Mouse (Mus musculus) T-helper 1 cell (primary cell): ENCODE data around the gene Mfn2.

Experiments
- in situ Hi-C: fragments of 300-600 bp; cut with MboI, MseI; formaldehyde crosslinking; loops from one replicate; pipeline ENCODE4 v1.15.1; 2025; ENCODE audit warnings: high pct_unique_total_duplicates

Mfn2 gene

GRCm38 (mm10) chr4:147904313-147905089 is at the start of gene Mfn2:
TSS of gene Mfn2 (minus strand) at chr4:147904704.
- in situ Hi-C loops: no loop called here

DNA sequence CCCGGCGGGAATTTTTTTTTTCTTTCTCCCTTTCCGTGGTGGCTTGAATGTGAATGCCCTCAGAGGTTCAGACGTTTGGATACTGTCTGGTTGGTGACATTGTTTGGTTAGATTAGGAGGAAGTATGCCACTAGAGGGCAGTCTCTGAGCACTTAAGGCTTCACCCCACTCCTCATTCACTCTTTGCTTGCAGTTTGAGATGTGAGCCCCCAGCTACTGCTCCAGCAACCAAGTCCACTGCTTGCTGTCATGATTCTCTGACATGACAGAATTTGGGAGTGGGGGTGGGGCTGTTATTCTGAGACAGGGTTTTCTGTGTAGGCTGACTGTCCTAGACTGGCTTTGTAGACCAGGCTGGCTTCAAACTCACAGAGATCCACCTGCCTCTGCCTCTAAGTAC is 49.1 kb upstream of the Mfn2 start:
- in situ Hi-C loops: no loop called here

- in situ Hi-C loops: no loop called here
Measured at GRCm38 (mm10) chr4:147947511-147947910, 43.0 kb upstream of the Mfn2 start.

DNA sequence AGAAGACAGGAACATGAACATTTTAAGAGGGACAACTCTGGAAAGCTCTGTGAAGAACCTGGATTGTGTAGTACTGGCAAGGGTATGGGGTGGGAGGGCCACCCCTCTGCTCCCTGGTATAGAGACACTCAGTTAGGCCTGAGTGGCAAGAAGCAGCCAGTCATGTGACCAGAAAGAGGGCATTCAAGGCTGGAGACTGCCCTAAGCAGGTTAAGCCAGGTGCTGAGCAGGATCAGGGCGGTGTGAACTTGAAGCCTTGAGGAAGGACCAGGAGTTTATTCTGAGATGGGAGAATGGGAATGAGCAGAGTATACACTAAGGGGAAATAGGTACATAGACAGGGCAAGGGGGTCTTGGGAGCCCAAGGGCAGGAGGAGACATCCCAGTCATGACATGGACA is 38.5 kb upstream of the Mfn2 start:
- in situ Hi-C loops: no loop called here

DNA sequence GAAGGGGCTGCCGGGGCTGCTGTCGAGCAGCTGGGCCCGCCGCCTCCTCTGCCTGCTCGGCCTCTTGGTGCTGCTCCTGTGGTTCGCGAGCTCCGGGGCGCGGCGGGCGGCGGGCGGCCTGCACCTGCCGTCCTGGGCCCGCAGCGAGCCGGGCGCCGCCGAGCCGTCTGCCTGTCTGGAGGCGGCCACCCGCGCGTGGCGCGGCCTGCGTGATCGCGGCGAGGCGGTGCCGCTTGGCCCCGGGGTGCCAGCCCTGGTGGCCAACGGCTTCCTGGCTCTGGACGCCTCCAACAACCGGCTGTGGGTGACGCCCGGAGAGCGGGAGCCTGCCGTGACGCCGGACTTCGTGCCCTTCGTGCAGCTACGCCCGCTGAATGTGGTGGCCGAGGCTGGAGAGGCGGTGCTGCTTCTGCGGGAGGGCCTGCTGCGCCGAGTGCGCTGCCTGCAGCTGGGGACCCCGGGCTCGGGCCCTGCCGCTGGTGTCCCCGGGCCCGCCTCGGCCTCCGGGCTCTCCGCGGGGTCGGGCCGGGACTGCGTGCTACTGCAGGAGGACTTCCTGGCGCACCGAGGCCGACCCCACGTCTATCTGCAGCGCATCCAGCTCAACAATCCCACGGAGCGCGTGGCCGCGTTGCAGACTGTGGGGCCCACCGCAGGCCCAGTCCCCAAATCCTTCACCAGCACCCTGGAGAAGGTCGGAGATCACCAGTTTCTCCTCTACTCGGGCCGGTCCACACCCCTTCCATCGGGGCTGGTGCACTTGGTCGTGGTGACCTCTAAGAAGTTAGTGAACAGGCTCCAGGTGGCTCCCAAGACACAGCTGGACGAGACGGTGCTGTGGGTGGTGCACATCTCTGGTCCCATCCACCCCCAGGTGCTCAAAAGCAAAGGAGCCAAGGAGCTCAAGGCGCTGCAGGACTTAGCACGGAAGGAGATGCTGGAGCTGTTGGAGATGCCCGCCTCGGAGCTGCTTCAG is 36.8 kb upstream of the Mfn2 start:
- in situ Hi-C loops: no loop called here

GRCm38 (mm10) chr4:147940576-147941044 is 36.1 kb upstream of the Mfn2 start, which contains the start of gene 2510039O18Rik:
TSS of gene 2510039O18Rik (plus strand) at chr4:147940895.
- in situ Hi-C loops: no loop called here

GRCm38 (mm10) chr4:147940111-147940510 is 35.6 kb upstream of the Mfn2 start:
- in situ Hi-C loops: no loop called here

DNA sequence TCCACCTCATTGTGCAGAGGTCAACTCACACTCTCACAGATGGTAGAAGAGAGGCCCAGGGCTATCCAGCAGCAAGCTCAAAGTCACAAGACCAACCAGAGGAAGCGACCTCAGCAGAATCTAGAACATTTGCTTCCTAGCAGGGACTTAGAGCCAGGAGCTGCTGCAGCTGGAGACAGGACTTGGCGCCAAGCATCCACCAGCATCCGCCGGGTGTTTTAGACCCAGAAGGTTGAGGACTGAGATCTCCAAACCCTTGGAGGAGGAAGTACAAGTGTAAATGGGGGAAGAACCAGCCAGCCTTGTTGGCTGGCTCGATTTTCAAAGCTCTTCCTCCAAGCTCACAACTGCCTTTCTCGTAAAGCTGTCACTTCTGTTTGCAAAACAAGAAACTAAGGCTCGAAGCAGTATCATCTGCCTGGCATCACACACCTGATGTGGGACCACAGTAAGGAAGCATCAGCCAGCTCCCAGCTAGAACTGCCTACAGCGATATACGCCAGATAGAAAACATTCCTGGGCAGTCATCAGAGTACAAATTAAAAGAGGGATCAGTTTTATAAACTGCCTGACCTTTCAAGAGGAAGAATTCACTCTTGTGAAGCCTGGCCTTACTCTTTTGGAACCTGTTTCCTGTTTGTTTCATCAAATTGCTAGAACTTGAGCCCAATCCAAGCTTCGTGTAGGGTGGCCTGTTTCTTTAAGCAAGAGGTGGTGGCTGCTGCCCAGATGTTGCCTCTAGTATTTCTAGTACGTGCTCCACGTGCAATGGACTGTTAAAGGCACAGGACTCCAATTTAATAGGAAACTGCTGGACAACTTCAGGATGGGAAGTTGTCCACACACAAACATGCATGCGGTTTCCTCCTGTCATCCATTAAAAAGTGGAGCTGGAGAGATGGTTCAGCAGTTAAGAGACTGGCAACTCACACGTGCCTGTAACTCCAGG is 33.9 kb upstream of the Mfn2 start:
- in situ Hi-C loops: no loop called here

DNA sequence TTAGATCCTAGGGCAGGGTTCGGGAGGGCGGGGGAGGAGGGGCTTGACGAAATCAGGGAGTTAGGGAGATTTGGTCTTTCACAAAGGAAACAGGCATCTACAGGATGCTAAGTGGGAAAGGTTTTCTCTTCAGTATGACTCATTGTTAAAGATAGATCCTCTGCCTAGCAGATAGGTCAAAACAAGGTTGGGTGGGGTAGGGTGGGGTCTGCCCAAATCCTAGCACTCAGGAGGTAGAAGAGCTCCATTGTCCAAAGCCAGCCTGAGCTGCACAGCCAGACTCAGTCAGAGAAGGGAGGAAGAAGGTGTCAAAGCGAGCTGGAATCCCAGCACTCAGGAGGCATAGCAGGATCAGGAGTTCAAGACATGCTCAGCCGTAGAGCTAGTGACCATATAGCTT is 33.0 kb upstream of the Mfn2 start:
- in situ Hi-C loops: no loop called here

GRCm38 (mm10) chr4:147937021-147937420 is 32.5 kb upstream of the Mfn2 start:
- in situ Hi-C loops: no loop called here

- in situ Hi-C loops: no loop called here
Measured at GRCm38 (mm10) chr4:147936331-147936954, 31.9 kb upstream of the Mfn2 start, which contains the start of gene Plod1. TSS of gene Plod1 (minus strand) at chr4:147936767.

- in situ Hi-C loops: no loop called here
Measured at GRCm38 (mm10) chr4:147935904-147936303, 31.4 kb upstream of the Mfn2 start.

- in situ Hi-C loops: no loop called here
Measured at GRCm38 (mm10) chr4:147934611-147935010, 30.1 kb upstream of the Mfn2 start.

- in situ Hi-C loops: no loop called here
Measured at GRCm38 (mm10) chr4:147934134-147934533, 29.6 kb upstream of the Mfn2 start.

DNA sequence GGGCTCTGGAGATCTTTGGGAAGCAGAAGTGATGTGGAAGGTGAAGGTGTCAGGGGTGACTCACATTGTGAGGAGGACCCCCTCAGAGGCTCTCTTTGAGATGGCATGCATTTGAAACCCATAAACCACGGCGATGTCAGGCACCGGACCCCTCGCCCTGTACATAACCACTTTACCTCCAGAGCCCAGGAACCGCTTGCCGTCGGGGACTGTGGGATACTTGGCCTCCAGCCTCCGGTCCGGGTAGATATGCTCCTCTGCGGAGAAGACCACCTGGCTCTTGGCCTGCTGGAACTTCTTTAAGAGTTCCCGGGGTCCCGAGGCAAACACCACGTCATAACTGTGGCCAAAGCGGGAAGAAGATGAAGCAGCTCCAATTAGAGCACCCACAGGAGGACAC is 26.4 kb upstream of the Mfn2 start:
- in situ Hi-C loops: no loop called here

GRCm38 (mm10) chr4:147928540-147928939 is 24.0 kb upstream of the Mfn2 start:
- in situ Hi-C loops: no loop called here

GRCm38 (mm10) chr4:147928136-147928535 is 23.6 kb upstream of the Mfn2 start:
- in situ Hi-C loops: no loop called here

- in situ Hi-C loops: no loop called here
Measured at GRCm38 (mm10) chr4:147927705-147928104, 23.2 kb upstream of the Mfn2 start.

DNA sequence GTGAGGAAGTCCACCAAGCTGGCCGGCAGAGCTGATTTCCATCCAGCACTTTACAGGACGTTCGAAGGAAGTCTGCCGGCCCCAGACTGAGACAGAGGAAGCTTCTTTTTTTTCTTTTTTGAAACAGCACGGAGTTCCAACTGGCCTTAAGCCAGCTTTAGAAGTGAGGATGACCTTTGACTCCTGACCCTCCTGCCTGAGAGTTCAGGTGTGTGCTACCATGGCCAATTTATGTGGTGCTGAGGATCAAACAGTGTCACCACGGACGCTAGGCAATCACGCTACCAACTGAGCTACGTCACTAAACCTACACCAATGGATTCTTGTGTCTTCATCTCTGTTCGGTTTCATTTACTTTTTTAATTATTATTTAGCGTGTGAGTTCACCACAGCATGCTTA is 17.8 kb upstream of the Mfn2 start:
- in situ Hi-C loops: no loop called here

- in situ Hi-C loops: no loop called here
Measured at GRCm38 (mm10) chr4:147920973-147921372, 16.5 kb upstream of the Mfn2 start.
